Mouse (Mus musculus): ENCODE data around the gene Itprid2. TPM values are rescaled to one million over a fixed set of nuclear protein-coding genes. Genes with fewer than 3 reads are reported as not detected.

Gene Itprid2
- polyA plus RNA-seq, 2 experiments, result 1.7 to 3.6 TPM

GRCm38 (mm10) chr2:79610894-79611293 lies 24.3 kb upstream of the Itprid2 start:
- 17% methylated on average over 3 of the region's 3 CpGs for WGBS (ENCODE audit: insufficient replicate concordance)

GRCm38 (mm10) chr2:79618145-79618544 lies 17.0 kb upstream of the Itprid2 start:
- Histone ChIP-seq H3K36me3 (replicated peaks; ENCODE audit: control insufficient read depth, insufficient read depth, low read depth) (no peaks in the 10 kb centered on the region), H3K4me3 (ENCODE audit: insufficient read depth in 1 of 2, low read depth in 2 of 2, low read length in 2 of 2) (no peak overlapping the region), H3K27ac (no peak overlapping the region), H3K9ac (replicated peaks) (no peak overlapping the region), H3K9me3 (ENCODE audit: control insufficient read depth, low read length) (no peaks in the 10 kb centered on the region), H3K4me1 (replicated peaks; ENCODE audit: control insufficient read depth in 2 of 2, insufficient read depth in 2 of 2, low read length in 1 of 2) (no peaks in the 10 kb centered on the region), H3K4me2 (ENCODE audit: low read depth) (no peak overlapping the region), H3K27me3 (ENCODE audit: control insufficient read depth, insufficient read depth, low read length) (no peaks in the 10 kb centered on the region)
- 39% methylated on average over 2 of the region's 2 CpGs for WGBS (ENCODE audit: insufficient replicate concordance)
- TF ChIP-seq CTCF (IDR thresholded peaks at IDR 0.05; ENCODE audit: low read depth), result no peak
- no peak for TF ChIP-seq EP300 (IDR thresholded peaks at IDR 0.05; ENCODE audit: low read depth)
- ATAC-seq (ENCODE audit: insufficient read depth) (no peak), DNase-seq (ENCODE audit: low read depth in 3 of 3, low spot score in 3 of 3) (no peak)

More at GRCm38 (mm10) chr2:79610894-79611293, 24.3 kb upstream of the Itprid2 start:
- Histone ChIP-seq H3K27me3 (ENCODE audit: control insufficient read depth, insufficient read depth, low read length) (no peaks in the 10 kb centered on the region), H3K4me2 (ENCODE audit: low read depth) (no peak overlapping the region), H3K36me3 (replicated peaks; ENCODE audit: control insufficient read depth, insufficient read depth, low read depth) (no peaks in the 10 kb centered on the region), H3K9ac (replicated peaks) (no peak overlapping the region), H3K27ac (no peak overlapping the region), H3K9me3 (ENCODE audit: control insufficient read depth, low read length) (no peaks in the 10 kb centered on the region), H3K4me1 (replicated peaks; ENCODE audit: control insufficient read depth in 2 of 2, insufficient read depth in 2 of 2, low read length in 1 of 2) (no peaks in the 10 kb centered on the region), H3K4me3 (ENCODE audit: insufficient read depth in 1 of 2, low read depth in 2 of 2, low read length in 2 of 2) (no peak overlapping the region)
- TF ChIP-seq CTCF (IDR thresholded peaks at IDR 0.05; ENCODE audit: low read depth) (no peak), EP300 (IDR thresholded peaks at IDR 0.05; ENCODE audit: low read depth) (no peak)
- DNase-seq (ENCODE audit: low read depth in 3 of 3, low spot score in 3 of 3) (no peak), ATAC-seq (ENCODE audit: insufficient read depth) (no peak)

- no peak overlapping the region for H3K27ac ChIP-seq
Observed at GRCm38 (mm10) chr2:79618614-79619568, 16.3 kb upstream of the Itprid2 start.

GRCm38 (mm10) chr2:79623256-79623655 lies 11.9 kb upstream of the Itprid2 start:
- H3K4me2 ChIP-seq (ENCODE audit: low read depth), result no peak overlapping the region
- TF ChIP-seq CTCF (IDR thresholded peaks at IDR 0.05; ENCODE audit: low read depth) (no peak), EP300 (IDR thresholded peaks at IDR 0.05; ENCODE audit: low read depth) (no peak)
- H3K4me1 ChIP-seq (replicated peaks; ENCODE audit: control insufficient read depth in 2 of 2, insufficient read depth in 2 of 2, low read length in 1 of 2), result no peaks in the 10 kb centered on the region
- H3K27ac ChIP-seq, result no peak overlapping the region
- no peaks in the 10 kb centered on the region for H3K9me3 ChIP-seq (ENCODE audit: control insufficient read depth, low read length)
- WGBS (ENCODE audit: insufficient replicate concordance), result 40% methylated on average over 4 of the region's 4 CpGs
- DNase-seq (ENCODE audit: low read depth in 3 of 3, low spot score in 3 of 3), result no peak
- ATAC-seq (ENCODE audit: insufficient read depth), result no peak
- no peak overlapping the region for H3K9ac ChIP-seq (replicated peaks)
- no peaks in the 10 kb centered on the region for H3K27me3 ChIP-seq (ENCODE audit: control insufficient read depth, insufficient read depth, low read length)
- H3K36me3 ChIP-seq (replicated peaks; ENCODE audit: control insufficient read depth, insufficient read depth, low read depth), result no peaks in the 10 kb centered on the region
- no peak overlapping the region for H3K4me3 ChIP-seq (ENCODE audit: insufficient read depth in 1 of 2, low read depth in 2 of 2, low read length in 2 of 2)

More at GRCm38 (mm10) chr2:79618614-79619568, 16.3 kb upstream of the Itprid2 start:
- DNase-seq (ENCODE audit: low read depth in 3 of 3, low spot score in 3 of 3) (no peak), ATAC-seq (ENCODE audit: insufficient read depth) (no peak)
- H3K36me3 ChIP-seq (replicated peaks; ENCODE audit: control insufficient read depth, insufficient read depth, low read depth), result no peaks in the 10 kb centered on the region
- WGBS (ENCODE audit: insufficient replicate concordance), result 46% methylated on average over 6 of the region's 6 CpGs
- H3K9me3 ChIP-seq (ENCODE audit: control insufficient read depth, low read length), result no peaks in the 10 kb centered on the region
- no peak overlapping the region for H3K4me3 ChIP-seq (ENCODE audit: insufficient read depth in 1 of 2, low read depth in 2 of 2, low read length in 2 of 2)
- H3K4me1 ChIP-seq (replicated peaks; ENCODE audit: control insufficient read depth in 2 of 2, insufficient read depth in 2 of 2, low read length in 1 of 2), result no peaks in the 10 kb centered on the region
- TF ChIP-seq EP300 (IDR thresholded peaks at IDR 0.05; ENCODE audit: low read depth), result no peak
- no peak for TF ChIP-seq CTCF (IDR thresholded peaks at IDR 0.05; ENCODE audit: low read depth)
- no peaks in the 10 kb centered on the region for H3K27me3 ChIP-seq (ENCODE audit: control insufficient read depth, insufficient read depth, low read length)
- no peak overlapping the region for H3K4me2 ChIP-seq (ENCODE audit: low read depth)
- no peak overlapping the region for H3K9ac ChIP-seq (replicated peaks)

GRCm38 (mm10) chr2:79627624-79628023 lies 7.5 kb upstream of the Itprid2 start:
- no peaks in the 10 kb centered on the region for H3K36me3 ChIP-seq (replicated peaks; ENCODE audit: control insufficient read depth, insufficient read depth, low read depth)
- no peak overlapping the region for H3K4me2 ChIP-seq (ENCODE audit: low read depth)
- H3K27ac ChIP-seq, result no peak overlapping the region
- H3K4me3 ChIP-seq (ENCODE audit: insufficient read depth in 1 of 2, low read depth in 2 of 2, low read length in 2 of 2), result no peak overlapping the region
- H3K4me1 ChIP-seq (replicated peaks; ENCODE audit: control insufficient read depth in 2 of 2, insufficient read depth in 2 of 2, low read length in 1 of 2), result no peaks in the 10 kb centered on the region
- no peaks in the 10 kb centered on the region for H3K9me3 ChIP-seq (ENCODE audit: control insufficient read depth, low read length)
- ATAC-seq (ENCODE audit: insufficient read depth) (no peak), DNase-seq (ENCODE audit: low read depth in 3 of 3, low spot score in 3 of 3) (no peak)
- WGBS (ENCODE audit: insufficient replicate concordance), result 54% methylated on average over 1 of the region's 1 CpGs
- no peak for TF ChIP-seq CTCF (IDR thresholded peaks at IDR 0.05; ENCODE audit: low read depth)
- no peak for TF ChIP-seq EP300 (IDR thresholded peaks at IDR 0.05; ENCODE audit: low read depth)
- H3K9ac ChIP-seq (replicated peaks), result no peak overlapping the region
- no peaks in the 10 kb centered on the region for H3K27me3 ChIP-seq (ENCODE audit: control insufficient read depth, insufficient read depth, low read length)

Measured in liver, embryonic 14.5 days (tissue).